Mouse (Mus musculus): ENCODE data around the gene Pop5.

GRCm38 (mm10) chr5:115273549-115274135, 38.0 kb downstream of the Pop5 start:
- TF ChIP-seq CTCF (IDR thresholded peaks at IDR 0.05; ENCODE audit: low read depth, low read length) (no peak), POLR2A (IDR thresholded peaks at IDR 0.05; ENCODE audit: borderline replicate concordance, low read depth, low read length) (no peak)

Measured in bone marrow macrophage, adult 2 months (primary cell).